23 mouse cellular contexts compared by ENCODE assay signal in the genomic region with DNA sequence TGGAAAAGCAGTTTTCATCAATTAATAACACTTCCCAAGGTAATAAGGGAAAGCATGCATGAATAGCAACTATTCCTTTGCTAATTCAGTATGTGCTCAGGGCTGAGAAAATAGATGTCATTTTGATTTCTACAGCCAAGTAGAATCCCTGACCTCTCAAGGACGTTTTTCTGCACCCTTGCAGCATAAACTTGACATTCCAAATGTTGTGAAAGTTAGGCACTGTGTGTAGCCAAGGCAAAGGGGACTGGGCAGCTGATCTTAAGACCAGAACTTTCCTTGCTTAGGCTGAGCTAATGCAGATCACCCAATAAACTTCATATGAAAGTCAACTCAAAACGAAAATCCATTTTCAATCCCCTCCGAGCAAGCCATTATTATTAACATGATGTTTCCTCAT.
DNase-seq lines count a peak whose midpoint lies in the region; ATAC-seq and TF ChIP-seq lines count a peak whose summit lies in the region.
"Had no signal": no experiment of that assay in that cellular context is flagged by ENCODE, and none has a peak within 500 bp of the region (broad histone marks: within the 10 kb centered on the region; RNA-seq: fewer than 3 reads in every experiment).

No protein-coding gene starts in this region.

- no peak overlapping the region for H3K4me2 ChIP-seq in heart, embryonic 12.5 days
- H3K4me2 ChIP-seq in heart, postnatal 0 days (ENCODE audit: low read depth, low read length), result 0 out of 2 replicates have a peak overlapping the region, but pooled peaks have one; percentile 21
- H3K4me2 ChIP-seq: embryonic facial prominence, embryonic 13.5 days; forebrain, embryonic 12.5 days; hindbrain, embryonic 12.5 days had no signal

- no peak for TF ChIP-seq CTCF in heart, postnatal 0 days (IDR thresholded peaks at IDR 0.05; ENCODE audit: low read depth)

- no peaks in the 10 kb centered on the region for H3K9me3 ChIP-seq in heart, embryonic 12.5 days (replicated peaks)
- no peaks in the 10 kb centered on the region for H3K9me3 ChIP-seq in heart, postnatal 0 days (replicated peaks; ENCODE audit: control insufficient read depth, low read length)
- H3K9me3 ChIP-seq: embryonic facial prominence, embryonic 13.5 days; forebrain, embryonic 12.5 days; G1E; hindbrain, embryonic 12.5 days had no signal

- 69% methylated on average over 3 of the region's 3 CpGs for WGBS in heart, embryonic 12.5 days
- WGBS in heart, postnatal 0 days, result 59% methylated on average over 3 of the region's 3 CpGs

- H3K36me3 ChIP-seq in heart, embryonic 12.5 days, result no peaks in the 10 kb centered on the region
- H3K36me3 ChIP-seq in heart, postnatal 0 days (replicated peaks; ENCODE audit: control insufficient read depth, insufficient read depth, low read length), result no peaks in the 10 kb centered on the region
- H3K36me3 ChIP-seq: embryonic facial prominence, embryonic 13.5 days; forebrain, embryonic 12.5 days; G1E; hindbrain, embryonic 12.5 days had no signal

- H3K9ac ChIP-seq in heart, embryonic 12.5 days, result no peak overlapping the region
- no peak overlapping the region for H3K9ac ChIP-seq in heart, postnatal 0 days (replicated peaks; ENCODE audit: low read depth, low read length)
- H3K9ac ChIP-seq: embryonic facial prominence, embryonic 13.5 days; forebrain, embryonic 12.5 days; hindbrain, embryonic 12.5 days had no signal

- ATAC-seq in heart, embryonic 12.5 days (ENCODE audit: insufficient number of reproducible peaks, low FRiP score), result no peak
- no peak for ATAC-seq in heart, postnatal 0 days (ENCODE audit: insufficient read depth, low read depth)
- ATAC-seq: CD4-positive, CD25-positive, alpha-beta regulatory T cell, adult 4 months; forebrain, embryonic 16.5 days; hindbrain, embryonic 16.5 days; inflammation-experienced regulatory T-cells, adult 6 months; intestine, postnatal 0 days had no signal

- peaks cover 22% of the 10 kb centered on the region for H3K4me1 ChIP-seq in heart, embryonic 12.5 days (replicated peaks)
- peaks cover 35% of the 10 kb centered on the region for H3K4me1 ChIP-seq in heart, postnatal 0 days (ENCODE audit: control insufficient read depth, insufficient read depth)
- H3K4me1 ChIP-seq: forebrain, embryonic 12.5 days; hindbrain, embryonic 12.5 days had no signal

- H3K27ac ChIP-seq in heart, embryonic 12.5 days (ENCODE audit: poor library complexity, severe bottlenecking), result 0 out of 2 replicates have a peak overlapping the region, but pooled peaks have one; percentile 21
- H3K27ac ChIP-seq in heart, postnatal 0 days (ENCODE audit: low read depth), result peak overlapping the region; percentile 34; the same call in 1 of the 2 replicates
- H3K27ac ChIP-seq: embryonic facial prominence, embryonic 13.5 days; forebrain, embryonic 12.5 days; hindbrain, embryonic 12.5 days had no signal

- H3K4me3 ChIP-seq in heart, embryonic 12.5 days, result no peak overlapping the region
- no peak overlapping the region for H3K4me3 ChIP-seq in heart, postnatal 0 days (ENCODE audit: low read depth, low read length)
- H3K4me3 ChIP-seq: embryonic facial prominence, embryonic 13.5 days; forebrain, embryonic 12.5 days; hindbrain, embryonic 12.5 days had no signal

- peak; percentile 44 to 87 for DNase-seq in adrenal gland, adult (ENCODE audit: inconsistent age in 2 of 2, low spot score in 1 of 2)
- no peak for DNase-seq in adrenal gland, postnatal 4 days (ENCODE audit: low spot score in 2 of 2)
- no peak for DNase-seq in heart, adult 8-10 months (ENCODE audit: low spot score)
- no peak for DNase-seq in heart, postnatal 0 days (ENCODE audit: low spot score)
- DNase-seq in heart, postnatal 10 days, result no peak
- no peak for DNase-seq in layer of hippocampus, adult 8-10 months (ENCODE audit: low spot score in 2 of 2)
- DNase-seq: B cell, adult 2 months; cerebellum, adult 11 months; cerebellum, adult 9-10 months; cerebellum, postnatal 25 days; gastrocnemius, postnatal 10 days; heart, postnatal 4 days; kidney, adult 8-10 months had no signal

- TF ChIP-seq EP300 in heart, postnatal 0 days (IDR thresholded peaks at IDR 0.05; ENCODE audit: low read depth), result no peak

- H3K27me3 ChIP-seq in heart, embryonic 12.5 days (replicated peaks), result no peaks in the 10 kb centered on the region
- no peaks in the 10 kb centered on the region for H3K27me3 ChIP-seq in heart, postnatal 0 days (ENCODE audit: control insufficient read depth, insufficient read depth, low read length)
- H3K27me3 ChIP-seq: embryonic facial prominence, embryonic 13.5 days; forebrain, embryonic 12.5 days; hindbrain, embryonic 12.5 days had no signal

- intact Hi-C loops in heart, postnatal 10 days (cut with DNase I), result no loop called here

Comparison
In these comparisons a context has a peak if more than half of its experiments do, and no peak if none do; other contexts are left out.
1. DNase-seq: peak in adrenal gland, adult (2 of 2); none in adrenal gland, postnatal 4 days (0 of 2), heart, adult 8-10 months (single experiment), heart, postnatal 0 days (single experiment), heart, postnatal 10 days (0 of 2) and layer of hippocampus, adult 8-10 months (0 of 2).